Mouse (Mus musculus): ENCODE results near the gene Cpsf7.

Cpsf7 gene

DNA sequence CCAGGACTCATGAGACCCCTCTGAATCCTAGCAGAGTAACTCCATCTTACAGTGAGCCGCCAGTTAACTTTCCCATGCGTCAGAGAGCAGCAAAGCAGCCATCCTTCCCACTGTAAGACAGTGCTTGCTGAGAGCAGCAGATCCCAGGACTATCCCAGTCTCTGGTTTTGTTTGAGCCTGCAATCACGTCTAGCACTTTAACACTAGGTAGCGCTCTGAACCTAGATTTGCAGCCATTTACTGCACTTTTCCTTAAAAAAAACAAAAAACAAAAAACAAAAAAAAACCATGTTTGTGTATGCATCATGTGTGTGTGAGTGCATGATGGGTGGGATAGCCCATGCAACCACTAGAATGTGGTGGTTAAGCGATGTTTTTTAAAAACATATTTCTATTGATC, 35.0 kb downstream of the Cpsf7 start:
- DNase-seq (ENCODE audit: low read depth, low spot score), result peak; percentile 93

- DNase-seq (ENCODE audit: low read depth, low spot score), result peak; percentile 97
Measured at GRCm38 (mm10) chr19:10561558-10562314, 36.7 kb downstream of the Cpsf7 start.

- peak; percentile 59 for DNase-seq (ENCODE audit: low read depth, low spot score)
Measured at GRCm38 (mm10) chr19:10562351-10562750, 37.3 kb downstream of the Cpsf7 start.

DNA sequence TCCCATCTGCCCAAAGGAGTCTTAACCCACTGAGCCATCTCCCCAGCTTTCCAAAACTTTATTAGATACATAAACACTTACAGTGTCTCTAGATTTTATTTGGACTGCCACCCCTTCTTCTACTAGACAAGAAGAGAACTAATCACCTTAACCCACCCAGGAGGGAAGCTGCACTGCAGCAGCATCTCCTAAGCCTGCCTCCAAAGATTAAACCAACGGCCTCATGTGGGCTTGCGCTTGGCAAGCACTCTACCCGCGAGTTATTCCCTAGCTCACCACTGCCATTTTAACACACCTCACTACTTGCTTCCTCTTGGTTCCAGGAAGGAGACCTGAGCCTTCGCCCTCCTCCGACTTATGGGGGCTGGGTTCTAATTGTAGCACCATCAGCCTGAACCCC, 39.2 kb downstream of the Cpsf7 start:
- DNase-seq (ENCODE audit: low read depth, low spot score), result no peak

GRCm38 (mm10) chr19:10565217-10565616, 40.2 kb downstream of the Cpsf7 start:
- DNase-seq (ENCODE audit: low read depth, low spot score), result peak; percentile 65

DNA sequence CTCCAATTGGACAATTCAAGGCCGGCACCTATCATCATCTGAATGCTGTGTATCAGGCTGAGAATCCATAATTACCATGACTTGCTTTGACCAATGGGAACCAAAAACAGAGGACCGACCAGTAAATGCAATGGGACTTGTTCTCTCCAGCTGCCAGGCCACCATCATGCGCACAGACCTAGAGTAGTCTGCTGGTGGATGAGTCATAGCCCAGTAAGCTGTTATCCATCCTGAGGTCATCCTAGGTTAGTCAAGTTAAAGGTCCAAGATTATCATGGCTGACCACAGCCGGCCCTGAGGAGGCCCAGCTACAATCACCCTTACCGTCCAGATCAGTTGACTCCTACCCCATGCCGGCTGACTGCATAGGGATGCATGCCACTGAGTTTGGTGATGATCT, 44.6 kb downstream of the Cpsf7 start:
- DNase-seq (ENCODE audit: low read depth, low spot score), result peak; percentile 78

GRCm38 (mm10) chr19:10576690-10577561, 51.9 kb downstream of the Cpsf7 start, which contains the start of the genes Cyb561a3 and Tmem138:
TSS of gene Cyb561a3 (plus strand) at chr19:10577172.
TSS of gene Tmem138 (minus strand) at chr19:10577362.
- DNase-seq (ENCODE audit: low read depth, low spot score), result peak; percentile 98

- no peak for DNase-seq (ENCODE audit: low read depth, low spot score)
Measured at GRCm38 (mm10) chr19:10580102-10580501, 55.0 kb downstream of the Cpsf7 start.

DNA sequence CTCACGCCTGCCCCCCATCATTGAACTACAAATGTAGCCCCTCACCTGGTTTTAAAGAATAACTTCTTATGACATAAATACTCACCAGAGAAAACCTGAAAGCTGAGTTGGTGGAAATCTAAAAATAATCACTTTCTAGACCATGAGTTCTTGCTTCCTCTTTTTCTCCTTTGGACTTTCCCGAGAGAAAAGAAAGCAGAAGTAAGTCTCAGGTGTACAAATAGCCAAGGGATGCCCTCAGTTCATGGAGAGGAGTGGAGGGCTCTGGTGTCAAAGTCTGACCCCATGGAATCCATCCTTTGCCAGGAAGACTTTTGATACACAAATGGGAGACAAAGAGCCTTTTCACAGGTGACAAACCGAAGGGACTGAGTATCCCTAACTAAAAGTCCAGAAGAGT, 55.7 kb downstream of the Cpsf7 start:
- DNase-seq (ENCODE audit: low read depth, low spot score), result no peak

GRCm38 (mm10) chr19:10581984-10582383, 56.9 kb downstream of the Cpsf7 start:
- no peak for DNase-seq (ENCODE audit: low read depth, low spot score)

DNA sequence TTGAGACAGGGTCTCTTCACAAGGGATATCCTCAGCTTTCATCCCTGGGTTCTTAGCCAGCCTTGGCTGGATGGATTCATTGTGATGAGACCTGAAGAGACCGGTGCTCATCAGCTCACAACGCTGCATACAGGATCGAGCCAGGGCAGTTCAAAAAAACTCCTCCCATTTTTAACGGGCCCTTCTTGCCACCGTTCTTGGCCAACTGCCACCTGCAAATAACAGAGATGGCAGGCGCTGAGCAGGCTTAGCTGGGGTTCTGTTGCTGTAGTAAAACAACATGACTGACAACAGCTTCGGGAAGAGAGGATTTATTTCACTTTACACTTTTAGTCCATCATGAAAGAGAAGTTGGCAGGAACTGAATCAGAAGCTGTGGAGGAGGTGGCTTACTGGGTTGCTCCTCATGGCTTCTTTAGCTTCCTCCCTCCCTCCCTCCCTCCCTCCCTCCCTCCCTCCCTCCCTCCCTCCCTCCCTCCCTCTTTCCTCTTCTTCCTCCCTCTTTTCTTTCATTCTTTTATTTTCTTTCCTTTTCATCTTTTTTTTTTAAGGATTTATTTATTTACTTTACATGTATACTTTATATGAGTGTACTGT, 58.6 kb downstream of the Cpsf7 start:
- DNase-seq (ENCODE audit: low read depth, low spot score), result no peak

- DNase-seq (ENCODE audit: low read depth, low spot score), result no peak
Measured at GRCm38 (mm10) chr19:10585112-10585511, 60.0 kb downstream of the Cpsf7 start.

- no peak for DNase-seq (ENCODE audit: low read depth, low spot score)
Measured at GRCm38 (mm10) chr19:10587231-10587630, 62.2 kb downstream of the Cpsf7 start.

DNA sequence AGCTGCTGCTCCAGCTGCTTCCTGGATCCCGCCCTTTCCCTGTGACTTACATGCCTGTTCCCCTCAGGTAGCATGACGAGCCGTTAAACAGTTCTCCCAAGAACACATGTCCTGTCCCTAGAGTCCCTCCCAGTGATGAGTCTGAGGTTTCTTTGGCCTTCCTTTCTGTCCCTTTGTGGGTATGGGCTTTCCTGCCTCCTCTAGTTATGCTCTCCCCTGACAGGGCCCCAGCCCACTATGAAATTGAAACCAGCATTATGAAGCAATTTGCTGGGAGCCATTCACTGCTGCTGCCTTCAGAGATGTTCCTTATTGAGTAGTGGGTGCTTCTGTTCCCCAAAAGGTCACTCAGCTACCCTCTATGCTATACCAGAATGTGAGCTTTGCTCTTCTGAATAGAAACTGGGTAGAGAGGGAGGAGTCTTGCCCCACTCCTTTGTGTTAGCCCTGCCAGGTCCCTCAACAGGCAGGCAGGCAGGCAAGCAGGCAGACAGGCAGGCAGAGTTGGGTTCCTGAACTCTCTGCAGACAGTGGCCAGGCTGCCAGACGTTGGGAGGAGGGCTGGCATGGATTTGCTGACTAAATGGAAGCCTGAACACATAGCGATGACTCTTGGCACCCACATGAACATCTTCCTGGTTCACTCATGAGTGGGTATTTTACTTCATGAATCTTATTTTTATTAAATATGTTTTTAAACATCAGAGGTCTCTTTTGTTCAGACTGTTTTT, 64.2 kb downstream of the Cpsf7 start:
- no peak for DNase-seq (ENCODE audit: low read depth, low spot score)

- peak; percentile 62 for DNase-seq (ENCODE audit: low read depth, low spot score)
Measured at GRCm38 (mm10) chr19:10590301-10590700, 65.2 kb downstream of the Cpsf7 start.

- no peak for DNase-seq (ENCODE audit: low read depth, low spot score)
Measured at GRCm38 (mm10) chr19:10591659-10592377, 66.8 kb downstream of the Cpsf7 start.

Data from 3T3-L1 (cell line).